Mouse (Mus musculus) adrenal gland, adult 2 months (tissue): ENCODE measurements at regions not wholly inside any gene's neighbourhood (a gene's known extent, or its start where the extent isn't known, plus 50 kb on each side); places are given as distances from the start of the nearest gene placed in this dataset.
A peak's percentile ranks its signal among the peaks of the same experiment; 100 is the strongest.

ENCODE experiments used
- DNase-seq: peaks from one replicate; pipeline ENCODE4 v3.0.0; 2021

DNA sequence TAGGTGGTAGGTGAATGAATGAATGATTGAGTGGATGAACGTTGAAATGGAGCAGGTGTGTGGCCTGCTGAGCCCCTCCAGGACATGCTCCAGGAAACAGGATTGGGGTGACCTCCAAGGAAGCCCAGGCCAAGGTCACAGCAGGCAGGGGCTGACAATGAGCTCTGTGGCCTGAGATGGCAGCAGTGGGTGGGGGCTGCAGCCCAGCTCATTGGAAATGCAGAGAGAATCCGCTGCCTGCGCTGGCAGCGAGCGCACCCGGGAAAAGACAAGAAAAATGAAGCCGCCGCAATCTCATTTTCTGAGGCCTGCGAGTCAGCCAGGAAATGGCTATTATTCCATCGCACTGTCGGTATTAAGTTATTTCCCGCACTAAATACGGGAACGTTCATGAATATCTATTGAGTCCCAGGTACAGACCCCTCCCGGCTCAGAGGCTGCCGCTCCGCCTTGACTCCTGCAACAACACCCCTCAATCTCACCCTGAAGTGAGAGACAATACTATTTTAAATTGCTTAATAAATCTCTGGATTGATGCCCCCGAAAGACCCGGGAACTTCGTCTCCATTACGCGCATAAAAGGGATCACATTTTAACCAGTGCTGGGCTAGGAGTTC is 153.7 kb downstream of the Cryba4 start:
- no peak for DNase-seq

GRCm38 (mm10) chr5:112101739-112102590 is 150.4 kb downstream of the Cryba4 start:
- no peak for DNase-seq

- DNase-seq, result no peak
Measured at GRCm38 (mm10) chr5:112110306-112110969, 141.9 kb downstream of the Cryba4 start.

GRCm38 (mm10) chr5:112120766-112121165 is 131.6 kb downstream of the Cryba4 start:
- no peak for DNase-seq

GRCm38 (mm10) chr5:112121554-112121953 is 130.8 kb downstream of the Cryba4 start:
- DNase-seq, result no peak

DNA sequence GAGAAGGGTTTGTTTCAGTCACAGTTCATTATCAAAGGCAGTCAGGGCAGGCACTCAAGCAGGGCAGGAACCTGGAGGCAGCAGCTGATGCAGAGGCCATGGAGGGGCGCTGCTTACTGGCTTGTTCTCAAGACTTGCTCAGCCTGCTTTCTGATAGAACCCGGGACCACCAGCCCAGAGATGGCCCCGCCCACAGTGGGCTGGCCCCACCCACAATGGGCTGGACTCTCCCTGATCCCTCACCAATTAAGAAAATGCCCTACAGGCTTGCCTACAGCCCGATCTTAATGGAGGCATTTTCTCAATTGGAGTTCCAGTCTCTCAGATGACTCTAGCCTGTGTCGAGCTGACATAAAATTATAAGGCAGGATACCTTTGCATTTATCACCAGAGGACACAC is 129.7 kb downstream of the Cryba4 start:
- DNase-seq, result no peak

GRCm38 (mm10) chr5:112127171-112127570 is 125.1 kb downstream of the Cryba4 start:
- DNase-seq, result no peak

DNA sequence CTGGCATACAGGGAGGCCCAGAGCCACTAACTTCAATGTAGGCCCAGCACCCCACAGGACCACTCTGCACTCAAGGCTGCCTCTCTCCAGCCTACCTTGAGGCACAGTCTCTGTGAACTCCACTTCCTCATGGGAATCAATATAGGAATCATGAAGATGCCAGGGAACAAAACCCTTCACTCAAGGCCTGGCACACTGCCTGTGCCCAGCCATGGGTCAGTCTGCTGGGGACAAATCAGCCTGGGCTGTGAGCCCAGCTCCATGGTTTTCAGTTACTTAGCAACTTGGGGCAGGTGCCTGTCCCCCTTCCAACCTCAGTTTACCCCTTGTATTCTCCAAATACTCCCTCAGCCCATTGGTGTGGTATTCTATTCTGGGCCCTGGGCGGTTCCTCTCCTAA is 119.6 kb downstream of the Cryba4 start:
- no peak for DNase-seq

DNA sequence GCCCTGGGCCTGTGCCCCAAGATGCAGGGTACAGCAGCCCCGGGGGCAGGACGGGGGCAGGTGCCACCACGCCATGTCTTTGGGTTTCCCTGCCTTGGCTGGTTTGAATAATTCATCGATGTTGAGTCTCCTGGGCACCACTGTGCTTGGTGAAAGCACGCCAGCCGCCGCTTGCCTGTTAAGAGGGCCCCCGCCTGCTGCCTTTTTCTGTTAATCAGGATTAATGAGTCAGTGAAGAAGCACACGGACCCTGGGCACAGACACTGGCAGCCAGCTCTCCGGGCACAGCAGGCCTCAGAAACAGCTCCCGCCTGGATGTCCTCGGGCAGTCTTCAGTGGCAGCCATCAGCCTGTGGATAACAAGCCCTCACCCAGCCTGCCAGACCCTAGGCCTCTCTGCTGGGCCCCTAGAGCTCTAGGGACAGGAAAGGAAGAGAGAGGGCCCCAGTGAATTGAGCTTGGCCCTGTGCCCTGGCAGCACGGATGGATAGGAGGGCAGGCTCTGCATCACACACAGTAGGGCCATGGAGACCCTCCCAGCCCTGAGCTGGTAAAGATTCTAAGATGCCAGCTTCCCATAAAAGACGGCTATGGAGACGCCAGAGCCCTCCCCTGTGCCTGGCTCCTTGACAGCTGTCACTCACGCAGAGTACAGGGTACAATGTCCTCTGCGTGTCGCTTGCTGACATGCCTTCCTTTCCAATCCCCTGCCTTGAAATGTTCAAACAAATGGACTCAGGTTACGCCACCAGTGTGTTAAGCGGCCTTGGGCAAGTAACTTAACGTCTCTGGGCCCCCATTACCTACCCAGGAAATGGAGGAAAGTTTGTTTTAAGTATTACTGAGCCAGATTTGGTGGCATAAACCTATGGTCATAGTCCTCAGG is 118.4 kb downstream of the Cryba4 start:
- peak; percentile 18 for DNase-seq

GRCm38 (mm10) chr5:112136646-112137045 is 115.7 kb downstream of the Cryba4 start:
- DNase-seq, result no peak

DNA sequence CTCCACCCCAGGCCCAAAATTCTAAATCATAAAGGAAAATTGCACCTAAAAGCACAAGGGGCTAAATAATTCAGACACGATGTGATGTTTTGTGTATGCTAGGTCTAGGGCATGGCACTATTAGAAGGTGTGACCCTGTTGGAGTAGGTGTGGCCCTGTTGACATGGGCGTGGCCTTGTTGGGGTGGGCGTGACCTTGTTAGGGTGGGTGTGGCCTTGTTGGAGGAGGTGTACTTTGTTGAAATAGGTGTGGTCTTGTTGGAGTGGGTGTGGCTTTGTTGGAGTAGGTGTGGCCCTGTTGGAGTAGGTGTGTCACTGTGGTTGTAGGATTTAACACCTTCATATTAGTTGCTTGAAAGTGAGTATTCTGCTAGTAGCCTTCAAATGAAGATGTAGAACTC is 114.1 kb downstream of the Cryba4 start:
- DNase-seq, result no peak

DNA sequence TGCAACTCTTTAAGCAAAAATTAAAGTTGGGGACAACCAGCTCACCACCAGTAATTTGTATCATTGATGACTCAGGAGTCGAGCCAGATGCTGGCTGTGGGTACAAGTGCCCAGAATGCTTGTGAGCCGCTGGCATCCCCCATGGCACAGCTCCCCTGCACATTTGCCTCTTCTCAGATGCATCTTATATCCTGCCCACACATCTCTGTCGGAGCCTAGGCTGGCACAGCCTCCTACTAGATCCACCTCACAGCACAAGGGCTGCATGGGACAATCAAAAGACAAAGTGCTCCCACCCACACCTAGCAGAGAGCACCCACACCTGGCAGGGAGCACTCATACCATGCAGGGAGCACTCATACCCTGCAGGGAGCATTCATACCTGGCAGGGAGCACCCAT is 109.6 kb downstream of the Cryba4 start:
- DNase-seq, result no peak

GRCm38 (mm10) chr5:112143993-112144621 is 108.2 kb downstream of the Cryba4 start:
- DNase-seq, result peak; percentile 17

DNA sequence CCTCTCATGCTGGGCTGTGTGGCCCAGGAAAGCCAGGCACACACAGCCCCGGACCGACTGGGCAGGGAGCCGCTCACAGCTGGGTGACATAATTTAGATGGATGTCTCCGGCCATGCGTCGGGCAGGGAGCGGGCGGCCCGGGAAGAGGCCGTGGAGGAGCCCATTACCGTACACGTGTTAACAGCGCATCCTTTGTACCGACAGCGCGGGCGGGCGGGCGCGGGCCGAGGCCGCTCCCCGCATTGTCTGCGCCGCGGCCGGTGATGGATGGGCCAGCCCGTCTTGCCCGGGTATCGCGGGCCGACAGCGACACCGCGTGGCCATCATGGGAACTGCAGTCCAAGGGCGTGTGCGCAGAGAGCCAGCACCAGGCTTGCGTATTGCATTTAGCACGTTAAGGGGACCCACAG is 98.6 kb downstream of the Cryba4 start:
- peak; percentile 87 for DNase-seq

- DNase-seq, result no peak
Measured at GRCm38 (mm10) chr5:112154650-112155049, 97.7 kb downstream of the Cryba4 start.

DNA sequence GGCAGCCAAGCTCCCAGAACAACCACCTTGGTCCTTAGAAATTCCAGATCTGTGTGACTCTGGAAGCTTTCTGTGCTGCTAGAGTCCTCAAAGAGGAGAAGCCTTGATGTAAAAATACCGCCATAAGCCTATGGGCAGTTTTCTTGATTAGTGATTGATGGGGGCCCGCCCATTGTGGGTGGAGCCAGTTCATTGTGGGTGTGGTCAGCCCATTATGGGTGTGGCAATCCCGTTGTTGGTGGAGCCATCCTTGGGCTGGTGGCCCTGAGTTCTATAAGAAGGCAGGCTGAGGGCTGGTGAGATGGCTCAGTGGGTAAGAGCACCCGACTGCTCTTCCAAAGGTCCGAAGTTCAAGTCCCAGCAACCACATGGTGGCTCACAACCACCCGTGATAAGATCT is 97.3 kb downstream of the Cryba4 start:
- DNase-seq, result no peak

DNA sequence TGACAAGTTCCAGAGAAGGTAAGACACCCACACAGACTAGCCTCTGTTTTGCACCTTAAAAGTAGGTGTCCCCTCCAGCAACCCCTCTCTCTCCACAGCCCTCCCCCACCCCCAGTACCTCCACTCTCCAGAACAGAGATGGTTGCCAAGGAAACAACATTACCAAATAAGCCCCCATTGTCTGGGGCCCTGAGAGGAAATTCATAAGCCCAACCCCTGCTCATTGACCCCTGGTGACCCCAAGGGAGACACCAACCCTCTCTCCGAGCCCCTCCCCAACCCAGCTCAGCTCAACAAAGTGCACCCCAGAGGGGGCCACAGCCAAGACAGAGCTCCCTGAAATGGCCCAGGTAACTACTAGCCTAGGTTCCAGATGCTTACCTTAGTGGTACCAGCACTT is 96.3 kb downstream of the Cryba4 start:
- no peak for DNase-seq

GRCm38 (mm10) chr5:112166410-112167175 is 85.7 kb downstream of the Cryba4 start:
- no peak for DNase-seq

- DNase-seq, result no peak
Measured at GRCm38 (mm10) chr5:112167790-112168189, 84.5 kb downstream of the Cryba4 start.

DNA sequence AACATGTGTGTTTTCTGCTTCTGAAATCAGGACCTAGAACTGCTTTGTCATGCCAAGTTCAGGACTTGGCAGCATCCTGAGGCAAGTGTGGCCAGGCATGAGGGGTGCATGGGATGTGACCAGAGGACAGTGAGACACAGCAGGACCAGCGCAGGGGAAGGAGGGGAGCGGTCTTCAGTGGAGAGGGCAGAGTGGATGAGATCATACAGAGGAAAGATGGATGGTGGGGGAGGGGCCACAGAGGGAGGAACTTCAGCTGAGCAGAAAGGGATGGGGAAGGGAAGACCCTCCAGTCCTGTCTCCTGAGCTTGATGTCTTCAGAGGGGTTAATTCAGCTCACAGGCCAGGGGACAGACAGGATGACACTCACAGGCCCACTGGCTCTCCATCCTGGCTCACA is 81.0 kb downstream of the Cryba4 start:
- DNase-seq, result no peak
